Mouse (Mus musculus): ENCODE measurements at regions not wholly inside any gene's neighbourhood (a gene's known extent, or its start where the extent isn't known, plus 50 kb on each side); places are given as distances from the start of the nearest gene placed in this dataset.

- DNase-seq (ENCODE audit: low read depth, low spot score): no peak
These were observed 80.0 kb upstream of the Nrip1 start for GRCm38 (mm10) chr16:76453457-76454200.

- no peak for DNase-seq (ENCODE audit: low read depth, low spot score)
These were observed 75.1 kb upstream of the Nrip1 start for GRCm38 (mm10) chr16:76448773-76449172.

- DNase-seq (ENCODE audit: low read depth, low spot score): no peak
These were observed 73.4 kb upstream of the Nrip1 start for GRCm38 (mm10) chr16:76447033-76447432.

GRCm38 (mm10) chr16:76444668-76445067 is 71.0 kb upstream of the Nrip1 start:
- DNase-seq (ENCODE audit: low read depth, low spot score): no peak

DNA sequence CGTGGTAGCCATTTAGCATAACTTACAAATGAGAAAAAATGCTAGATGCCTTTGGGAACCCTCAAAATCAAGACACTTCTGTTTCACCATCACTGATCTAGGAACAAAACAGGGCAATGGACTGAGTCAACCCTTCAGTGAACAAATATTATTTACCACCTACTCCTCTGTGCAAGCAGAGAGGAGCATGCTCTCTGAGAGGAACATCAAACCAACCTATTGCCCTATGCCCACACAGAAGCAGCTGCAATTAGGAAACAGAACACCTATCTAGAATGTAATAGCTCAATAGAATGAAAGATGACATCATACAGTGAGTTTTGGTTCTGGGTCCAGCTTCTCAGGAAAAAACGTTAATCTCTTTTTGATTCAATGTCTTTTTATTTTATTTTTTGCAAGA is 69.0 kb upstream of the Nrip1 start:
- DNase-seq (ENCODE audit: low read depth, low spot score): no peak

DNA sequence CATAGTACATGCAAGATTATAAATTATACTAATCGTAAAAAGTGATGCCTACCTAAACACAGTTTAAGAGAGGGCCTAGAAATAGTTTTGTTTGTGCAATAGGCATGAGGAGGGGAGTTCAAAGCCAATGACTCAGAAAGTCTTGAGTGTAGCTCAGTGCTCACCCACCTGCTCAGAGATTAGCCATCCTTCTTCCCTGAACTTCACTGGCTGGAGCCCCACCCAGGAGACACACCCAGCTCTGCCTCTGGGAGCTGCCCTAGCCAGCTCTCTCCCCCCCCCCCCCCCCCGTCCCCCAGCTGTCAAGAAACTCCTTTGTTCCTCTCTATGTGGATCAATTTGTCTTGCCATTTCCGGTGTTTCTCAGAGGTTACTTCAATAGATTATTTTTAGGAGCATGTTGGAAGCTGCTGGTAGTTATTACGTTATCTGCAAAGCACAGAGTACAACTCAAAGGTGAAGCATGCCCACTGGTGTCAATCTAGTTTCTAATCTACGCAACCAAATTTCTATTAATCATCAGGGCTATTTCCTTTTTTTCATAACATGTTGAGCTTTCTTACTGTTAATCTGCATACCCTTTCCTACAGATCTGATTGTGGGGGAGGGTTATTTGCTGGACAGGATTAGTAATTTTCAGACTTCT is 68.3 kb upstream of the Nrip1 start:
- no peak for DNase-seq (ENCODE audit: low read depth, low spot score)

GRCm38 (mm10) chr16:76438093-76438883 is 64.7 kb upstream of the Nrip1 start:
- no peak for DNase-seq (ENCODE audit: low read depth, low spot score)

- no peak for DNase-seq (ENCODE audit: low read depth, low spot score)
These were observed 62.7 kb upstream of the Nrip1 start for GRCm38 (mm10) chr16:76436290-76436689.

- DNase-seq (ENCODE audit: low read depth, low spot score): no peak
These were observed 59.6 kb upstream of the Nrip1 start for GRCm38 (mm10) chr16:76433076-76433825.

- DNase-seq (ENCODE audit: low read depth, low spot score): no peak
These were observed 58.7 kb upstream of the Nrip1 start for GRCm38 (mm10) chr16:76432304-76432703.

DNA sequence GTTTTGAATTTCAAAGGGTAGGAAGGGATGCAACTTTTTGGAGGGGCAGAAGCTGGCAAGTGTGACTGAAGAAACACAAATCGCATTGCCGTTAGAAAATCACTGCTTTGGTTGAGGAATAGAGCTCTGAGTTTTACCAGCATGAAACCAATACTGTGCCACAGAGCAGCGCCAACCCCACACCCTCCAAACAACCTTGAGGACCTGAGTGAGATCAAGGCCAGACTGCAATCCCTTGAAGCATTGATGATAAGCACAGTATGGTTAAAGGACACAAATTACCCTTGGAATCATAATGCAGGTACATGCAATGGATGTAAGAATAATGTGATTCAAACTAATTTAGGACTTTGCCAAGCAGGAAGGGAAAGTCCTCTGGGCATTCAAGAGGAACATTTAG is 55.5 kb upstream of the Nrip1 start:
- DNase-seq (ENCODE audit: low read depth, low spot score): no peak

GRCm38 (mm10) chr16:76423964-76424363 is 50.3 kb upstream of the Nrip1 start:
- DNase-seq (ENCODE audit: low read depth, low spot score): no peak

All from ES-CJ7 (cell line).